Mouse (Mus musculus) spleen, postnatal 36 days (tissue): ENCODE measurements at regions not wholly inside any gene's neighbourhood (a gene's known extent, or its start where the extent isn't known, plus 50 kb on each side); places are given as distances from the start of the nearest gene placed in this dataset.

Source experiments
- DNase-seq, 2 experiments: peaks; one replicate each; pipeline ENCODE4 v3.0.0; 2022; ENCODE audit warnings: low spot score in 2 of 2, mixed read lengths in 1 of 2

DNA sequence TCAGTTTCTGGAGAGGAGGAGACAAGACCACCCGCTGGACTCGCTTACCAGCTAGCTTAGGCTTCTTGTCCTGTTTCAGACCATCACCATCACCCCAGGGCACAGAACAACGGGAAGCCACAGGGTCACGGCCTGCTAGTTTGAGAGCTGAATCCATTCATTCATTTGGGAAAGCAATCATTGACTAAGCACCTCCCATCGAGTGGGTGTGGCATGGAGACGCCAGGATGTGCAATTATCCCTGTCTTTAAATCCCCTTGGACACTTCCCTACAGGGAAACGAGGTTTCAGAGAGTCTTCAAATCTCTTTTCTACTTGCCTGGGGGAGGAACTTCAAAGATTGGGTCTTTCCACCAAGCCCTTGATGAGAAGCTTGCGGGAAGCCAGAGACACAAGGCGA is 108.7 kb downstream of the 2410131K14Rik start:
- no peak for DNase-seq

DNA sequence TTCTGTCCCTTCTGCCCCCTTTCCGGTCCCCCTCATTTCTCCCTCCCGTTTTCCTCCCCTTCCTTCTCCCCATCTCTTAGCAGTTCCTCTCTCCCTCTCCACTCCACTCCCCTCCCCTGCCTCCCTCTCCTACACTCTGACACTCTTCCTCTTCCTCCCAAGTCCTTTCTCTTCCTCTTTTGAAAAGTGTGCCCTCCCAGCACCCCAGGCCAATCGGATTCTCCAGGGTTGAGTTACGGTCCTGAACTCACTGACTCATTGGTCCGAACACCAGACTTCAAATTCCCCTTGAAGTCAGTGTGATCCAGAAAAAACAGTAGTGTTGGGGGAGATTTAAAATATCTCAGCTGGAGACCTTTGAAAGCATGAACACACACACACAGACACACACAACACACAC is 109.1 kb downstream of the 2410131K14Rik start:
- DNase-seq, result peak; percentile 20 to 28

DNA sequence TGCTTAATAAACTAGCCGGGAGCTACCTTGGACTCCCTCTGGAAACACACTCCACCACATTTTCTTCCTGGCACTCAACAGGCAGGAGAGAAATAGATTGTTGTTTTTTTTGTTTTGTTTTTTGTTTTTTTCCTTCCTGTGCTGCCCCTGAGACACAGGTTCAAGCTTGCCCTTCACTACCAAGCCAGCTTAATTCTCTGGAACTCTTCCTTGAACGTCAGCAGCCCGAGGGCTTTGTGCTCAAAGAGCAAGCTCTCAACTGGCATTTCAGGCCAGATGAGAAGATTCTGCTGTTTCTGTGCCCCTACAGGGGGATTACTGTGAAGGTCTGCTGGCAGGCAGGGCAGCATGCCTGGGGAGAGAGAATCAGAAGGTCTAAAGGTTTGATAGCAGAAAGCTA is 109.8 kb downstream of the 2410131K14Rik start:
- no peak for DNase-seq

DNA sequence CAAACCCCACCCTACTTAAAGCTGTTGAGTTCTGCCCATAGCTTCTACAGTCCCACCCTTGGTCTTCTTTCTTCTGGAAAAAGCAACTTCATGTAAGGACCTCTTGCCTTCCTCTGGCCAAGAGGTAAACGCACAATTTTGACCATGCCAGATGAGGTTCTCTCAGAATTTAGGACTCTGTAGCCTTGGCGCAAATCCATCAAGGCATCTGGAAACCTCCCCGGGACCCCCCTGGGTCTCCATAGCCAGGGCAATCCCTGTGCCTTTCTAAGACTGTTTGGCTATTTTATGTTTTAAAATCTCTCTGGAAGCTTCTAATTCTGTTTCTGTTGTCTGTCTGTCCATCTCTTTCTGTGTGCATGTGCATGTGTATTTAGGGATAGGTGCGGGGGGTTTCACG is 110.3 kb downstream of the 2410131K14Rik start:
- DNase-seq, result no peak

DNA sequence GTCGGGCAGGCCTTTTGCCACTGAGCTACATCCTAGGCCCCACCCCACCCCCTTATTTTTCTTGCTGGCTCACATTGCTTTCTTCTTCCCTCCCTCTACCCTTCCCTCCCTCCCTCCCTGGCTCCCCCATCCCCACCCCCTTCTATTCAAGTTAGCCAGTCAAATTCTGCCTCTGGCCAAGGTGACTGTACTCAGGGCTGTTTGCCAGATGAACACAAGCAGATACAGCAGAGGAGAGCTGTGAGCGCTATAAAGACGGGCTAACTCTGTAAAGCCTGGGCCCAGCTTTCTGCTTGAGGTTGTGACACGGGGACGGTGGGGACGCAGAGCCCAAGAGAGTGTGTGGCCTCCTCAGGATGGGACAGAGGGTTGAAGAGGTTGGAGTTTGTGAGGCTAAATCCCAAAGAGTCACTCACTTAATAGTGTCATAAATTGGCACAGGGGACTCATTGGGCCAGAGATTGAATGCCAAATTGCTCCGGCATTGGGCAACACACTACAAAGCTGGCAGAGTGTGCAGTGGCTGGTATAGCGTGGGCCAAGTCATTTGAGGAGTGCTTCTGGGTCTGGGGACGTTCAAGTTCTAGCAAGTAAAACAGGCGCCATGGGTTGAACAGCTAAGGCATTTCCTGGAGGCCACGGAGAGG is 110.8 kb downstream of the 2410131K14Rik start:
- DNase-seq, result no peak

DNA sequence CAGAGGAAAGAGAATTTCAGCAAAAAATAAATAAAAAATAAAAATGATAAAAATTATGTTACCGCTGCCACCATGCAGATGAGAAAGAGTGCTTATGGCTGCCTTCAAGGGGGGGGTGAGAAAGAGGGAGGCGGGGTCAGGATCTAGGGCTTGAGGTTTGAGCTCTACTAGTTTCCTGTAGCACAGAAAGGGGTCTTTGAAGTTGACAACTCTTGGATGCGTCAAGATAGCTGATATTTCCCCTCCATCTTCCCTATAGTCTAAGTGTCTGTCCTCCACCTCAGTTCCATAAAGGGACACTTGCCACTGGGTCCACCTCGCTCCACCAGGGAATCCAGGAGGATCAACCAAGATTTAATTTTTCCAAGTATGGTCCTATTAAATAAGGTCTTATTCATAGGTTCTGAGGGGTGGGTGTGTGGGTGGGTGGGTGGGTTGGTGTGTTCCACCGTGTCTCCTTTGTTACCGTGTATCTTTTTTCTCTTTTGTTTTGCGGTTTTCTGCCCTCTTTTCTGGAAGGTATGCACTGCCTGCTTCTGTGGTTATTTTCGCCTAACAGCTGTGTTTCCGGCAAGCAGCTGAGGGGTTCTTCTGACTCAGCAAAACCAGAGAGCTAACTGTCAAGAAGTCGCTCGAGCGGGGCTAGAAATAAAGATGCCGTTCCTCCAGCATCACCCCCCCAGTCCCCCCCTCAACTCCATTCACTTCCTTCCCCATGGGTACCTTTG is 114.8 kb downstream of the 2410131K14Rik start:
- DNase-seq, result peak; percentile 76 to 81

DNA sequence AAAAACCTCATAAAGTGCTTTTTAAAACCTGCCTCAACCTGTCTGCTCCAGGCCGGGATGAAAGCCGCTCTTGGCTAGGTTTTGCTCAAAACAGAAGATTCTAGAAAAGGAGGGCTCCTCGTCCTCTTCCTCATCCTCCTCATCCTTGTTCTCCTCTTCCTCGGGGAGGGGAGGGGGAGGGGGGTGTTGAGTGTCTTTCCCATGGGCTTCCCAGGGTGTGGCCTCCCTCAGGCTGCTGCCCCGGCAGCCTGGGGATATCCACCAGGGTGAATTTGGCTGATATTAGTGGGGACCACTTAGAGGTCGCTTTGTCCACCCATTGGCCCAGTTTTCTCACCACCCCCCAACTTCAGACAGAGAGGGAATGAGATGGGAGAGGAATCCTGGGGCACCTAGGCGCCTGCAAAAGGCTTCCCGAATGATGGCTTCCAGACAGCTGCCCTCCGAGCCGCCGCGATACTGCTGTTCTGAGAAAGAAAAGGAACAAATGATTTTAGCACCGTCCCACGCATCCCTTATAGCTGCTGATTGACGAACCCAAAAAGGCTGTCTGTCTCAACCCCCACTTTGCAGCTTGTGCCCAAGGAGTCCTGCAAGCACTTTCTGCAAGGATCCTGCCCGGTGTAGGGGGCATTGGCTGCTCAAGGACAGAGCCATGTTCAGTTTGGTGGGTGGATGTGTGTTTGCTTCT is 115.5 kb downstream of the 2410131K14Rik start:
- DNase-seq, result no peak

DNA sequence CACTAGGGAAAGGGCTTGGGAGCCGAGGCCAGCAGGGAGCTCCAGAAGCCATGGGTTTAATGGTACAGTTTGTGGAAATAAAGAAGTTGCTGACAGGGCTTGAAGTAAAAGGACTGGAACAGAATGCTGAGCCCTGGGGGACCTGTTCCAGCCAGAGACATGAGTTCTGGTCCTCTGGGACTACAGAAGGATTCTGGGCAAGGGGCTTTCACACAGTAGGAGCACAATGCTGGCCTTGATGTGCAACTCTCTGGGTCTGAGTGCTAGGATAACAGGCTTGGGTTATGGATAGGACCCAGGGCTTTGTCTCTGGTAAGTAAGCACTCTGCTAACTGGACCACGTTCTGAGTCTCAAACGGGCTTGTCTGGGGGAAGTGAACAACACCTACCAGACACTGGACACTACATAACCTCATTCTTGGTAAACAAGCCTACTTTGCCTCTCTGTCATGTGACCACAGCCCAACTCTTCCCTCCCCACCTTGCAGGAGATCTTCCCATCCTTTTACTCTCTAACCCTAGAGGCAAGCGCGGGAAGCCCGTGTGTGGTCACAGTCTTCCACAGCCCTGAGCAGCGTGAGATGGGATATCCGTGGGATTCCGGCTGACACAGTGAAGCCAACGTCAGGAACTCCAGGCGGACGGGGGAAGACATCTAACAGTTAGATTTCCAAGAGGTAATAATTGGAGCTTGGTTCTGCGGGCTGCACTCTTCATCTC is 116.3 kb downstream of the 2410131K14Rik start:
- DNase-seq, result no peak

DNA sequence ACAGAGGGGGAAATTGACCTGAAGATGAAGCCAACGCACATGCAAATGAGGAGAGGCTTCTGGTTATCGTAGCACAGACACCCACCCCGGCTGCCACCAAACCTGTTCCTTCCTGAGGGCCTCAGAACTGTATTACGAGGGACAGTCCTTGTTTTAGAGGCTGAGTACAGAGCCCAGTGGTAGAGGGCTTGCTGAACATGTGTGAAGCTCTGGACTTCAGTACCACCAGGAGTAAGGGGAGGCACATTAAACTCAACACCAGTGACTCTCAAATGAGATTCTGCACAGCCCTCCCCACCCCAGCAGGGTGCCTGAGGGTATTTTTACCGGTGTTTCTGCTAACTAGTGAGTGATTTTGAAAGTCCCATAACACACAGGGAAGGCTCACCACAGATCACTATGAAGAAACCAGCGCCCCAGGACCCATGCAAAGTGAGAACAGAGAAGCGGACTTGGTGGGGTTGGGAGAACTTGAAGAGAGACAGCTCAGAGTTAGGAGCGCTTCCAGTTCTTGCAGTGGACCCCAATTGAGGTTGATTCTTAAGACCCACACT is 116.9 kb downstream of the 2410131K14Rik start:
- DNase-seq, result peak; percentile 41 to 46

DNA sequence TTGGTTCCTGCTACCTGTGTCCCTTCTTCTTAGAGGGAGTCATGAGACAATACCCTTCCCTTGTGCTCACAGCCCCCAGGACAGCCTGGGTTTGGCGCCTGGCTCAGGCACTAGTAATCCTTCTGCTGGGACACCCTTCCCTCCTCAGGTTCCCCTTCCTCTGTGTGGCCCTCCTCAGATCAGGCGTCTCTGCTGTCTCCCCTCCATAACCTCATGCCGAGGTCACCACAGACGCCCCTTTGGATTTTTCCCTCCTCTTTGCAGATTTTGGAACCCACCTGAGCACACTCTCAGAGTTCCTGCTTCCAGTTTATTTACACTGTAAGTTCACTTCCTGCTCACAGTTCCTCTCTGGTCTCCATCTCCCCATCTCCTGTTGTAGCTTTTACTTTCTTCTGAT is 117.7 kb downstream of the 2410131K14Rik start:
- DNase-seq, result no peak

DNA sequence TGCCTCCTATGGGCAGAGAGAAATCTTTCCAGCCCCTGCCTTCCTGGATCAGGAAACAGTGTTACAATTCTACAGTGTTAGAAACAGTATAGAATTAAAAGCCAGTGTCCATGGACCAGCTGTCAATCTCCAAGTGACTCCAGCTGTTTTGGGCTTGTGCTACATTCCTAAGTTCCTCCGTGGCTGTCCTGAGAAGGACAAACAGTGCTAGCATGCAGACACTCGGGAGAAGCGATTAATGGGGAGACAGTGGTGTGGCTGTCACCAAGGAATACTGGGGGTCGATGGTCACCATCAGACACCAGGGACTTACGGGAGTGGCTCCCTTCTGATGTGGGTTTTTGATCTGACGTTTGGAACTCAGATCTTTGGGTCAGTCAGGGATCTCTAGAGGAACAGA is 118.1 kb downstream of the 2410131K14Rik start:
- no peak for DNase-seq

DNA sequence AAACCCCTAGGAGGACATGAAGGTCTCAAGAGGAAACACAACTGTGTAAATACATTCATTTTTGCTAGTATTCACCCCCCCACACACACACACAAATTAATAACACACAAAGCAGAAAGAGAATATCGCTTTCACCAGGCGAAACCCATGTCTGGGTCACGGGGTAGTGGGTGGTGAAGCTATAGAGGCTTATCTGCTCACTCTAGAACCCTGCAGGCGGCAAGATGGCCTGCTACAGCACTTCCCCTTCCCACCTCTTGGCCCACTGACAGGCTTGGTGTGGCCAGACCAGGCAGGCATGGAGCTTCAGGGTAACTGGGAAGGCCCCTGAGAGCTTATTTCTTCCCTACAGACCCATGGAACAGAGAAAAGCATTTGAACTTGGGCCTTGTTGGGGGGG is 119.6 kb downstream of the 2410131K14Rik start:
- no peak for DNase-seq

DNA sequence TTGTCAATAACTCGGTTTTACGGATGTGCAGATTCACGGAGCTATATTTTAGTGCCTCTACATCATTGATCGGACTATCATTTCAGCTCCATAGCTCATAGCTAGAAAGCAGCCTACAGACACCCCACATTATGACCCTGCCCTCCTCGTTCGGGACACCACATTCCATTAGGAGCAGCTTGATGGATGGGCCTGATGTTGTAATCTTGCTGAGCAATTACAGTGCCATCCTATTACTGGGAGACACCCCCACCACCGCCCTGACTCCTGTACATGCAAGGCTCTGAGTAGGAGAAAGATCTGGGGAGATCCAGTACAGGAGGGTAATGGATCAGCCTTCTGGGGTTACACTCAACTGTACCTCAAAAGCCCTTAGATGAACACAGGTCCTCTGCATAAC is 120.2 kb downstream of the 2410131K14Rik start:
- no peak for DNase-seq

DNA sequence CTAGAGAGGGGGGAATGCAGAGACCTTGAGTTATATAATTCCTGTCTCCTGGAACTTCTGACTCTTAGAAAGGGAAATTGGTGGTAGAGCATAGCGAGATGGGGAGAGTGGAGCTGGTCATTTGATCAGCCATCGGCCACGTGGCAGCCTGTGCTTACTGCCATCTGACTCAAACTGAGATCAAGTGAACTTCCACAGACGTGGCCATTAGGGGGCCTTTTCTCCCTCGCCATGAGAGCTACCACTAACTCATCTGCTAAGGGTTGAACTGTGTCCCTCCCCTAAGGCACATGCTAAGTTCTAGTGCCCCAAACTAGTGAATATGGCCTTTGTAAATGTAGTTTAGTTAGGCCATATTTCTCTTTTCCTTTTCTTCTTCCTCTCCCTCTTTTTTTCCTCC is 120.6 kb downstream of the 2410131K14Rik start:
- DNase-seq, result no peak

DNA sequence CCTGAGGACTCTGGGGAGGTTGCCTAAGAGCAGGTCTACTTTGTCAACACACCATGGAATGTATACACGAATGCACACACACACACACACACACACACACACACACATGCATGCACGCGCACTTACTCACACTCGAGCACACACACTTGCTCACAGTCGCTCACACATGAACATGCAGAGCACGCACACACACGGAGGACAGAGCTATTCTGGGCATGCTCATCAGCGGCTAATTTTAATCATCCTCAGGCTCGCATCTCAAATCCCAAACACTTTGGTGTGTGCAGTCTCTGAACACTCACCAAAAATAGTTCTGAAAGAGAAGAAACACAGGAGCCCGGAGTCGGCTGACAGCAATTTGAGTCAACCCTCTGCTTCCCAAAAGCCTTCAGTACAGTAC is 122.0 kb downstream of the 2410131K14Rik start:
- no peak for DNase-seq

DNA sequence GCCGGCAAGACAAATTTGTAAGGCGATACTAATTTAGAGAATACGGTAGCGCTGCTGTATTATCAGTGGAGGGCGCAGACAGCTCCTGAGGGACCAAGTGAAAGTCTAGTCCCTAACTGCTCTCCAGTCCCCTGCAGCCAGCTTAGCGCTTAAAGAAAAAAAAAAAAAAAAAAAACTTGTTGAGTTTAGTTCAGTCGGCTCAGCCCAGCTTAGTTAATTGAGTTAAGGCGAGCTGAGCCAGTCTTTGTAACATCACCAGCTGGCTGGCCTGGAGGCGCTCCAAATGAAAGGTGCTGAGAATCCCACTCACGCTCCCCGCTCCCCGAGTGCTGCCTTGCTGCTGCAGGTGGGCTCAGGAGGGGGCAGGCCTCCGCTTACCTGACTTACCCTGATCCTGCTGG is 128.6 kb downstream of the 2410131K14Rik start:
- no peak for DNase-seq

DNA sequence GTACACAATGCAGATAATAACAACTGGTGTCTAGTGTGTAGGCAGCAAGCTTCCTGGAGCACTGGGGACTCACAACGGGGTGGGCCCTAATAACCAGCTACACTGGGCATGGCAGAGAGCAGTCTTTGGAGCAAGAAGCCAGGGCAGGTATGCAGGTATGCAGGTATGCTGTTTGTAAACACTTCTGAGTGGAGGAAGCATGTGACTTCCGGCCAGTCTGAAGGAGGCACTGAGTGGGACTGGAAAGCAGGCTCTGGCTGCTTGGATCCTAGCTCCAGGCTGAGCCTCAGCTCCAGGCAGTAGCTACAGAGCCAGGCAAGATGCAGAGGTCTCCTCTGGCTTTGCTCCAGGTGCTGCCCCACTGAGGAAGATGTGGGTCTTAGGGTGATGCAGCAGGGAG is 129.9 kb downstream of the 2410131K14Rik start:
- DNase-seq, result no peak

DNA sequence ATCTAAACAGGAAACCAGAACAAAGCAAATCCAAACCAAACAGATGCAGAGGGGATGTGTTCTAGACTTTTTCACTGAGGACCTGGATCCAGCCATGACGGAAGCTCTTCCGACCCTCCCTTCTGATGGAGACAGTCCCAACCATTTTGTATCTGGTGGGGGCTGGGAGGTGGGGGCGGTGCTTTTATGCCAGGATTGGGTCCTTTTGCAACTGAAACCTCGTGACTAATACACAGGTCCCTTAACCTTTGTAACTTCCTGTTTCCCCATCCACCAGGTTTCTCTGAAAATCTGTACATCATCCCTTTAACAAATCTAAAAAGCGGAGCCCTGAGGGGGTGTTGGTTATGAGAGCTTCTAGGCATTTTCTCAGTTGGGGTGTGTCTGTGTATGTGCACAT is 130.9 kb downstream of the 2410131K14Rik start:
- no peak for DNase-seq

DNA sequence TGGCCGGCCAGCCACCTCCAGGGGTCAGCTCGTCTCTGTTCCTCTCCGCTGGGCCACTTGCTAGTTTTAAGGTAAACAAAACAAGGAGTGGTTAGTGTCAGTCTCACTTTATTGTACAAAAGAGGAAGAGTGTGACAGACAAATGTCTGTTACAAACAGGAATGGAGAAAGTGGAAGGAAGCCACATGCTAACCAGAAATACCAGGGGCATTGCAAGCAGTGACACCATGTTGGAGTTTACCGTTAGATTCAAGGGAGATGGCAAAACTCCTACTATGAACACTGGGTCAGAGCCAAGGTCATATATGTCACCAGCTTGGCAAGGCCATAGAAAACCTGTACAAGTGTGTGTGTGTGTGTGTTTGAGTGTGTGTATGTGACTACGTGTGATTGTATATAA is 131.5 kb downstream of the 2410131K14Rik start:
- DNase-seq, result peak in 1 of 2 experiments; percentile 32

DNA sequence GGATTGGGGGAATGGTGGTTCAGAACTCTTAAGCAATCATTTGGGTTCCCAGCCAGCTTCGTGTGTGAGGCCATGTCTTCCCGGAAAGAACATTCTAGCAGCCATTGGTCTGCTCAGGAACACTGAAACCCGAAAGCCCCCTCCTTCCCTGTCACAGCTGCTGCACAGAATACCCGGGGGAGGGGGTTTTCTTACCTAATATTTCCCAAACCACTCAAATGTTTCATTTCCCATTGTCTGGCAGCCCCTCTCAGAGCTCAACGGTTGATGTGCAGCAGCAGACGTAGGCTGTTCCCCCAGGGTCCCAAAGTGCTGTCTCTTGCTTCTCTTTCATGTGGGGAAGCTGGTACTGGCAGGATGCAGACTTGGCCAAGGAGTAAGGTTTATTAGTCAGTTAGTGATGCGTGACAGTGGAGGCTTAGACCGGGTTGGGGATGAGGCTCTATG is 132.4 kb downstream of the 2410131K14Rik start:
- no peak for DNase-seq

DNA sequence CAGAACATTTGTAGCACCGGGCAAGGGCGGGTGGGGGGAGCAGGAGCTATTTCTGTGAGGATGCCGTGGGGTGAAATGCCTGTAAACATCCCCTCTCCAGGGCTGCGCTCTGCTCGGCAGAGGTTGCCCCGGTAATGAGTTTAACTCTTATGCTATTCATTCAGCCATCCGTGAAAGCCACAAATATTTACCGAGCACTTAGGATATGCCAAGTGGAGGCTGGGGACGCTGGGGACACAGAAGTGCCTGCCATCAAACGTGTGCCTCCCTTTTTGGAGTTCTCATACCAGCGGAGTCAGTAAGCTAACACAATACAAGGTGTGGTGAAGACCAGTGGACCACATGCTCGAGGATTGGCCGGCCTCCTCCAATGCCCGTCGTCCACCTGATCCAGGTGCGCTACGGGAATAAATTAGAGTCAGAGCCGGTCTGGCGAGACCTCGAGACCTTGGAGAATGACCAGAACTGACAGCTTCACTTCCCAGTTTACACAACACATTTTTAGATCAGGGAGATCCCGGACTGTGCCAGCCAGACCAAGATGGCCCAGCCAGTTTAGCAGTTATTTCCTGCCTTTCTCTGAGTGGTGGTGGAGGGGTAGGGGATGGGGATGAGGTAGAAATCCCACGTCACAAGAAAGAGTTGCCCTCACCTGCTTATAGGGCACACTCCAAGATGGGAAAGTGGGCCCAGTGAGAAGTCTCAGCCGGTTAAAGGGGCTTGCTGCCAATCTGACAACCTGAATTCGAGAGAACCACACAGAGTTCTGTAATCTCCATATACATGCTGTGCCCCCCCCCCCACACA is 134.4 kb downstream of the 2410131K14Rik start:
- no peak for DNase-seq
